Mouse (Mus musculus): ENCODE results near the gene Myo9b.
"Not testable (repeated sequence)": the region's sequence is repeated elsewhere in the genome, so short reads cannot be mapped to it uniquely, and the experiment has no call there.

The Myo9b gene

DNA sequence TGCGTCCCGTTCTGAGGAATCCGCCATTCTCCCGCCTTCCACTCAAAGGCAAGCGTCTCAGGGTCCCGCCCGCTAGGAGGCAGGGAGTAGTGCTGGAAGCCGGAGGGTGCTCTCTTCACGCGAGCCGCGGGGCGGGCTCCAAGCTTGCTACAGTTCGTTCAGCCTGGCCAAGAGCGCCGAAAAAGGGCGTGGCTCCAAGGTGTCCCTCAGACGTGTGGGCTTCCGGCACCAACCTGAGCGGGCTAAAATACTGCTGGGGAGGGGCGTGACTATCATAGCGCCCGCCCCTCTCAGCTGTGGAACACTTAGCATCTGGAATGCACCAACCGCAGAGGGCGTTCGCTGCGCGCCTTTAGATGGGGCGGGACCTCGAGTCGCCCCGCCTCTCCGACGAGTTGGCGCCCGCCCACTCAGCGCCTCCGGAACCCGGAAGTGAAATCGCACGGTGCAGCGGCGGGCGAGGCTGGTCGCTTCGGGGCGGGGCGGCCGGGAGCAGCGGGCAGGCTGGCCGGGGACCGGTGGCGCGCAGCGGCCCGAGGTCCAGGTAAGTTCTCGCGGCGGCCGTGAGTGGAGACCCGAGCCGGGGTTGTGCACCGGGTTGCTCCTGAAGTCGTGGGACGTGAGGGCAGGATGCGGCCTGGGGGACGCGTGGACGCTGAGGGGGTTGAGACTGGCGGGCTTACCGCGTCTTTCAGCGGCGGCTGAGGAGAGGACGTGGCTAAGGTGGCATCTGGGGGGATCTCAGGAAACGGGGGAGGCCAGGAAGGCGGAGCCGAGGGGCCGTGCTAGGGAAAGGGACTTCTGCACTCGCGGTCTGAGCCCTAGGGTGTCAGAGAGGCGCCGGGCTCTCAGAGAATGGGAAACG lies at the start of gene Myo9b, which contains the start of gene Haus8:
Gene Myo9b (plus strand): TSS at position 429 of the 865 bp plus-strand sequence.
Gene Haus8 (minus strand): TSS at position 649 of the 865 bp plus-strand sequence.
- in situ Hi-C loops (cut with MboI; ENCODE audit: unreplicated experiment in 2 of 2), result no loop called here

DNA sequence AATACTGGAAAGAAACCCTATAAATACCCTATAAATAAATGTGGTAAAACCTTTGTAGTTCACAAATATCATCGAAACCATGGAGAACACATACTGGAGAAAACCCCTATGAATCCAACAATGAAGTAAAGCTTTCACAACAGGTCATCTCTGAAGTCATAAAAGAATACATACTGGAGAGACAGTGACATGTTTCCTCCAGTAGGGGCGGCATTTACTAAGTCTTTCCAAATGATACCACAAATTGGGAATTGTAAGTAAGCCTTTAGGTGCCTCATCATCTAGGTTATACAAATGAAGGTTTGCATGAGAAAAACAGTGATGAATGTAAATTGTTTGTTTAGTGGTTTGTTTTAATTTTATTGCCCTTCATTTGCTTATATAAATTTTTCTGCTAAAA lies 48.0 kb upstream of the Myo9b start:
- in situ Hi-C loops (cut with MboI; ENCODE audit: unreplicated experiment in 2 of 2), result loop anchor here (5.0 to 25.0 kb wide), 2 partner anchors 312 to 1992 kb away; partner anchors contain the start of gene Map1s (in 1 of the 2)

DNA sequence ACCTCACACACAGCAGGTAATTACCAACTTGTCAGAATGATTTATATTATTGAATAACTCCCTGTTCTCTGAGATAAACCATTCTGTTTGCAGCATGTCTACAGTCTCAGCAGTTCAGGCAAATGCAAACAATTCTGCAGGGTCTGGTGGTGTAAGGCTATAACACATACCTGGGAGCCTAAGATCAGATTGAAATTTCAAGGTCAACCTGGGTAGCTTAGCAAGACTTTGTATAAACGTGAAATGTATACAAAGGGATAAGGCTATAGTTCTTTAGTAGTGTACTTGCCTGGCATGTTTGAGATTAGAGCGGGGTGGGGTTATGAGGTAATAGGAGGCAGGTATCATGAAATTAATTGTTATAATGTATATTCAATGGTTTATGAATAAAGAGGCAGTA lies 29.8 kb upstream of the Myo9b start:
- in situ Hi-C loops (cut with MboI; ENCODE audit: unreplicated experiment in 2 of 2), result no loop called here

DNA sequence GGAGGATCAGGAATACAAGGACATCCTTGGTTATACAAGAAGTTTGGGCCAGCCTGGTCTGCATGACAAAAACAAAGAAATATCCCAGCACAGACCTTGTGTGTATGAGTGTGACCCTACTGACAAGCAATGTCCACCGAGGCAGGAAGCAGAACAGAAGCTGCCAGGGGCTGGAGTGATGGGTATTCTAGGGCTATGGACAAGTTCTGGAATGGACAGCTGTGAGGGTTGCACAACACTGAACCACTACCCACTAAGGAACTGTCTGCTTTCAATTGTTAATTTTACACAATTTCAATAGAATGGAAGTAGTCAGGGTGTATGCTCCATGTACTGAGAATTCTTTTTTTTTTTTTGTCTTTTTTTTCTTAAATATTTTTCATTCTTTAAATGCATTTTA lies 24.3 kb upstream of the Myo9b start:
- in situ Hi-C loops (cut with MboI; ENCODE audit: unreplicated experiment in 2 of 2), result no loop called here

DNA sequence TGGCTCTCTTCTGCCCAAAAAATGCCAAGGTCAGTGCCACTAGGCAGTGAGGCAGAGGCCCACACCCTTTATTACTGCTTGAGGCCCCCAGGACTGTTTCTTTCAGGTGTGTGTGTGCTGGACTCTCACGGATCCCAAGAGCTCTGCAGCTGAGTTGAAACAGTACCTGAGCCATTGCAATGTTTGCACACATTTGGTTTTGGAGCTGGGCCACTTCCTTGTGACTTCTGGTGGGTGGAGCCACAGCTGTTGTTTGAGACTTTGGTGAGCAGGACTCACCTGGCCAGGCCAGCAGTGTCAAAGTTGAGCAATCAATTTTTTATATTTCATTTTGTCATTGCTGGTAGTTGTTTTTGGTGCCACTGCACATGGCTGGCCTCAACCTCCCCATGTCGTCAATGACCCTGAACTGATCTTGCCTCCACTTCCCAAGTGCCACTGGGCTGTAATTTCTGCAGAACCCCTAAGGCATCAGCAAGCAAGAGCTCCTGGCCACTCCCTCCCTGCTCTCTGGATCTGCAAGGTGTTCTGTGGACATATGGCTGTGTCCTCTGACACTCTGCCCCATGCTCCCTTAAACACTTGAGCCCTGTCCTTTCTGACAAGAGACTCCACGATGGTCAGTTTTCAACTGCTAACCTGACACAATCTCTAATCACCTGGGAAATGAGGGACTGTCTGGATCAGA lies 15.8 kb upstream of the Myo9b start:
- in situ Hi-C loops (cut with MboI; ENCODE audit: unreplicated experiment in 2 of 2), result no loop called here

DNA sequence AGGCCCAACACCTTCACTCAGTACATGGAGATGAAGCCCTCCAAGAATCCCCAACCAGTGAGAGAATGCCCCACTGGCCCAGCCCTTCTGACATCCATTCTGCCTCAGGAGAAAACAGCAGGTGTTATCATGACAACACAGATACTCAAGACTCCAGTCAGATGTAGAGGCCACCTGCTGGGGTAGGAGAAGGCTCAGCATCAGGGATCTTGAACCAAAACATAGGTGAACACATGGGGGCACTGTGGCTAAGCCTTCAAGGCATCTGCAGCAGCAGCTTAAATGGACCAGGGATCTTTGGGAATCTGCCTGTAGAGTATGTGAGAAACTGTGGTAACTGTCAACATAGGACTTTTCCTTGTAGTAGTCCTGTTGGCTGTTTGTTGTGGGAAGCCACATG lies 11.3 kb upstream of the Myo9b start:
- in situ Hi-C loops (cut with MboI; ENCODE audit: unreplicated experiment in 2 of 2), result no loop called here

DNA sequence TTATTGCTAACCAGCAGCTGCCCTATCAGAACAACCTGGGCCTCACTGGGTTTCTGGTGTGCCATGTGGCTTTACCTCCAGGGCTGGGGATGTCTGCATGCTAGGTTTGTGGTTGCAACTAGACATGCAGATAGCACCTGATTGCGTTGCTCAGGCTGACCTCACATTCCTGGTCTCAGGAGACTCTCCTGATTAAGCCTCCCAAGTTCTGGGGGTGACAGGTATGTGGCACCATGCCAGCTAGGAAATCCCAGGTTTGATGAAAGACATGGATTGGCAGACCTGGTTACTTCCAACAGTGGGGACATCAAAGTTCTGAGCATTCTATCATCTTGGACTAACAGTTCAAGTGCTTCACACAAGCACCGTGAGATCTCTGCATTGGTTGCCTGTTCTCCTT lies 4.8 kb upstream of the Myo9b start:
- in situ Hi-C loops (cut with MboI; ENCODE audit: unreplicated experiment in 2 of 2), result no loop called here

DNA sequence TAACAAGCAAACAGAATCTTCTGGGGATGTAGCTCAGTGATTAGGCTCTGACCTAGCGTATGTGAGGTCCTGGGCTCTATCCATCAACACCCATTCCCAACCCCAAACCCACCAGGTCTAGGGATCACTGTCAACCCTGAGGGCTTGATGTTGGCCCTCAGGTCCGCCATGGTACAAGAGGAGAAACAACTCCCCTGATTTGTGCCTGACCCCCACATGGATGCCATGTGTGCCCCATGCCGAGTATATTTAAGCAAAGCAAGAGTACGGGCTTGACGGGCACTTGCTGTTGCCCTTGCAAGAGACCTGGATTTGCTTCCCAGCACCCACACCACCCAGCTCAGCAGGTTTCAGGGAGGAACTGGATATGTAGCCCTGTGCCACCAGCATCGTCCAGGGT lies 4.2 kb upstream of the Myo9b start:
- in situ Hi-C loops (cut with MboI; ENCODE audit: unreplicated experiment in 2 of 2), result not testable (repeated sequence)

DNA sequence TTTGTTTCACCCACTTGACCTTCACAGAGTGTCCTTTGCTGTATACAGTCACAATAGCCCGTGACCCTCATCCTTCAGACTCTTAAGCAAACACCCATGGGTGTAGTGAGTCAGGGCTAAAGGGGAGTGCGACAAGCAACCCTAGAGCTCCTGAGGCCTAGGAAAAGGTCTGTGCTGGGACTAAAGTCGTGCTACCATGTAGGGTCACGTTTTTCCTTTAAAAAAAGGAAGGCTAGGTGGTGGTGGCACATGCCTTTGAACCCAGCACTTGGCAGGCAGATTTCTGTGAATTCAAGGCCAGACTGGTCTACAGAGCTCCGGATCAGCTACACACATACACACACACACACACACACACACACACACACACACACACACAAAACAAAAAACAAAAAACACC lies 884 bp upstream of the Myo9b start:
- in situ Hi-C loops (cut with MboI; ENCODE audit: unreplicated experiment in 2 of 2), result no loop called here

DNA sequence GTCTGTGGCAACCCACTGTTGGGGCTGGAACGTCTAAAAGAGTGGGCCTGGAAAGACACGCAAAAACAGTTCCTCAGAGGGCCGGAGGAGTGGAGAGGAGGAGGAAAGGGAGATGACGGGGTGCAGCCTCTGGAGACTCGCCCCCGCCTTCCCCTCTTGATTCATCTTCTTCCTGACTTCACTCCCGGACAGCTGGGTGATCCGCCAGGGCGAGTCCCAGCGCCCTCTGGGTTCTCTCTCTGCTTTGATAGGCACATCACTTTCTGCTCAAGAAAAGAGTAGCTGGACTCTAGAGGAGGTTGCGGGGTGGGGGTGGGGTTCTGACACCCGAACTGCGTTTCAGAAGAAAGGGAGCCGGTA lies 617 bp downstream of the Myo9b start:
- in situ Hi-C loops (cut with MboI; ENCODE audit: unreplicated experiment in 2 of 2), result no loop called here

DNA sequence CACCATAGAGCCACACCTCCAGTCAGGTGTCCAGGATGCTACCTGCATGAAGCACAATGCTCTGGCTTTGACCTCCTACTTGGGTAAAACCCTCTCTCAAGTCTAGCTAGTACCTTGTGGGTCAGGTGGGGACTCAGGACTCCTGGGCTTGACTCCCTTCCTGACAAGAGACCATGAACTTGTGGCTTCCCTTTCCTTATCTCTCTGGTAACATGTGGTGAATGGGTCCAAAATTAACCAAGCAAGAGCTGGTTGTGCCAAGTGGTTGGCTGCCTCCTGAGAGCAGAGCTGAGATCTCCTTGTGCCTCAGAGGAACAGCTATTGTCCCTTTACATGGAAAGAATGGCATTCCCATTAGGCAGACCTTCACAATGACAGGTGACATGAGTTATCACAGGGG lies 2.0 kb downstream of the Myo9b start:
- in situ Hi-C loops (cut with MboI; ENCODE audit: unreplicated experiment in 2 of 2), result no loop called here

DNA sequence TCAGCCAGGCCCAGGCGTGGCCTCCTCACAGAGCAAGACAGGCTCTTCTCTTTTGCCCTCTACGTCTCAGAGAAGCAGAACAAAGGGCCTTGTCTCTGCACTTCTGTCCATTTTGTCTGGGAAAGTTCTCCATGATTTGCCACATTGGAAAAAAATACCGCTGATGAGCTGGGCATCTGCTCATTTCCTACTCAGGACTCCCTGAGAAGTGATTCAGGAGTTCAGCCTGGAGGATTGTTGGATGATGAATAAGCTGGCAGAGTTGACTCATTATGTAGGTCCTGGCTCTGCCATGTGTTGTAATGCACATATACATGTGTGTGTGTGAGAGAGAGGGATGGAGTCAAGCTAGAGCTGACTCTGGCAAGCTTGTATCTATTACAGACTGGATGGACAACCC lies 3.7 kb downstream of the Myo9b start:
- in situ Hi-C loops (cut with MboI; ENCODE audit: unreplicated experiment in 2 of 2), result no loop called here

DNA sequence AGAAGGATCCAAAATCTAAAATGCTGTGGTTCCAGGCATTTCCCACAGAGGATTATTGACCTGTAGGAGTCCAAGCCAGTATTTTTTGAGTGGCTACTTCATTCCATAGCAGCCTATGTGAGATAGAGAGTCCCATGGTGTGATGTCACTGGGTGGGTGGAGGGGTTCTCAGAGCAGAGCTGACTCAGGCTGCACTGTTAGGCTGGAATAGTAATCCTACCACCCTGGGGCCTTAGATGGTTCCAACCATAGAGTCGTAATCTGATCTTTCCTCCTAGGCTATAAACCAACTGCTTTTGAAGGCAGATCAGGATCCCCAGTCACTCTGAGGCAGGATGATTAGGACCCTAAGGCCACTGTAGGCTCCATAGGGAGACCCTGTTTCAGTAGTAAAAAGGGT lies 6.9 kb downstream of the Myo9b start:
- in situ Hi-C loops (cut with MboI; ENCODE audit: unreplicated experiment in 2 of 2), result not testable (repeated sequence)

DNA sequence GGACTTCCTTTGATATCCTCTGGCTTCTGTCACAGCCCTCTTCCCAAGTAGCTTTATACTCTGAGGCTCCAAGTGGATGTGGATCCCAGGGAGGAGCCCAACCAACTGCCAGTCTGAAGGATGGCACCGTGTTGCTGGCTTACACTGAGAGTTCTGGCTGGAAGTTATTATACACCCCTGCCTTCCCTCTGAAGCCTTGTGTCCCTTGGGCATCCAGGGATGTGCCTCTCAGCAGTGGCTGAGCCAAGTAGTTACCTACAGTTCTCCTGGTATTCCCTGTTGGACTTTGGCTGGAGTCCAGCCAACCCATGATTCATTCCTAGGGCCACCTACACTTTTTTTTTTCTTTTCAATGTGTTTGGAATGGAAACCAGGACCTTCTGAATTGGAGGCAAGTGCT lies 9.2 kb downstream of the Myo9b start:
- in situ Hi-C loops (cut with MboI; ENCODE audit: unreplicated experiment in 2 of 2), result not testable (repeated sequence)

DNA sequence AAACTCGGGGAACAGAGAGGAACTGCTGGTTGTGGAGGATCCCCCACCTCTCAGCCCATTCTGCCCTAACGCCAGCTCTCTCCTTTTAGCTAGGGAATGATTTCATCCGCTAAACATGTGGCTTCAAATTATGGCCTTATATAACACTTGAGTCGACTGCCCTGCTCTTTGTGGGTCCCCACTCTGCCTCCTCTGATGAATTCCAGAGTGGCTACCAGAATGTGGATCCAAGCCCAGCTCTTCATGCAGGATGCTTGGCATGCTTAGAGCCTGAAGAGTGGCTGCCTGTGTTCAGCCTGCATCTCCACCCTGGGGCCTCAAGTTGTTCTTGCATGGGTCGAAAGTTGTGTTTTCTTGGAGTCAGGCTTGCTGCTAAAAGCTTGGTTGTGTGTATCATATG lies 10.1 kb downstream of the Myo9b start:
- in situ Hi-C loops (cut with MboI; ENCODE audit: unreplicated experiment in 2 of 2), result no loop called here

DNA sequence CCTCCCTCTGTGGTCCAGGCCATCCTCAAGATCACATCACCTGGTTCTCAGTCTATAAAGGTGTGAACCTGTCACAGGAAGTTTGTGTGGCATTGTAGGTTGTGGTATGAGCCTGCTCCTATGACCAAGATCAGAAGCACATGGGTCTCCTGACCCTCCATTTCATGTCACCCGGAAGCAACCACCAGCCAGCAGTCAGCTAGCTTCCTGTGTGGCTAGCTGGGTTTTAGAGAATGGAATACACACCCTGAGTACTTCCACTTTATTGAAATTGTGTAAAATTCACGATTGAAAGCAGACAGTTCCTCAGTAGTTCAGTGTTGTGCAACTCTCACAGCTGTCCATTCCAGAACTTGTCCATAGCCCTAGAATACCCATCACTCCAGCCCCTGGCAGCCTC lies 13.7 kb downstream of the Myo9b start:
- in situ Hi-C loops (cut with MboI; ENCODE audit: unreplicated experiment in 2 of 2), result loop anchor here (5.0 kb wide), 1 partner anchor 461 kb away; no protein-coding TSS in a partner anchor

DNA sequence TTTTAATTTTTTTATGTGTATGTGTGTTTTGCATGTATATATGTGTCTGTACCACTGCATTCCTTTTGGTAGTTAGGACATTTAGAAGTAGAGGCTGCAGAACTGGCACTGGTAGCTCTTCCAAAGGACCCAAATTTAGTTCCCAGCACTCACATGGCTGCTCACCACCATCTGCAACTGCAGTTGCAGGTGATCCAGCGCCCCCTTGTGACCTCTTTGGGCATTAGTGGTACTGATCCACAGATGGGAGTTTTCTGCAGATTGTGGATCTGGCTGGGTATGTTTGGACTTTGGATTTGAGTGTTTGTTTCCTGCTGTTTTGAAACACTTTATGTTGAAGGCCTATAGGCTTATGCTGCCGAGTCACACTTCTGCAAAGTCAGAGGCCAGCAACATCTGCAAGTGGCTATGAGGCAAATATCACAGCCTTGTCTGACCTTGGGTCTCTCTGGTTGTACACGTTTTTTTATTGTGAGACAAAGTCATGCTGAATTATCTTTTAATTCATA lies 16.0 kb downstream of the Myo9b start:
- in situ Hi-C loops (cut with MboI; ENCODE audit: unreplicated experiment in 2 of 2), result loop anchor here (5.0 kb wide), 1 partner anchor 459 kb away; no protein-coding TSS in a partner anchor

DNA sequence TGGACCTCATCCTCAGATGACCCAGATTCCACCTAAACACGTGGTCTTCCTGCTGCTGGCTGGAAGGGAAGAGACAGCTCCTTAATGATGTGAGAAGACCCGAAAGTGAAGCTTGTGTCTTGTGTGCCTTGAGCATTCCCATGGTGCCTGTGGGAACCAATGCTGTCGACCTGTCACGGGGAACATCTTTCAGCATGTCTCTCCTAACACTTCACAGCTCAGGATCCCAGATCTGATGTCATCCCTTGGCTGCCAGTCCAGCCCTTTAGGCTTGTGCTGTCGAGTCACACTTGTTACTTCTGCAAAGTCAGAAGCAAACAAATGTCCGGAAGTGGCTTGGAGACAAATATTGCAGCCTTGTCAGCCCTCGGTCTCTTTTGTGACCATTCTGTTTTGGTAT lies 16.6 kb downstream of the Myo9b start:
- in situ Hi-C loops (cut with MboI; ENCODE audit: unreplicated experiment in 2 of 2), result loop anchor here (5.0 kb wide), 1 partner anchor 458 kb away; no protein-coding TSS in a partner anchor

DNA sequence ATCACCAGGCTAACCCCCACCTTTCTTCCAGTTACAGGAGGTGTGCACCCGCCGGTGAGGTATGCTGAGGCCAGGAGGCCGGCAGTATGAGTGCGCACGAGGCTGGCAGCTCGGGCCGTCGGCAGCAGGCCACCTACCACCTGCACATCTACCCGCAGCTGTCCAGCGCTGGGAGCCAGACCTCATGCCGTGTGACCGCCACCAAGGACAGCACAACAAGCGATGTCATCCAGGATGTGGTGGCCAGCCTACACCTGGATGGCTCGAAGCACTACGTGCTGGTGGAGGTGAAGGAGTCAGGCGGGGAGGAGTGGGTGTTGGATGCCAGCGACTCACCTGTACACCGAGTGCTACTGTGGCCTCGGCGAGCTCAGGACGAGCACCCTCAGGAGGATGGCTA lies 17.7 kb downstream of the Myo9b start:
- in situ Hi-C loops (cut with MboI; ENCODE audit: unreplicated experiment in 2 of 2), result no loop called here

DNA sequence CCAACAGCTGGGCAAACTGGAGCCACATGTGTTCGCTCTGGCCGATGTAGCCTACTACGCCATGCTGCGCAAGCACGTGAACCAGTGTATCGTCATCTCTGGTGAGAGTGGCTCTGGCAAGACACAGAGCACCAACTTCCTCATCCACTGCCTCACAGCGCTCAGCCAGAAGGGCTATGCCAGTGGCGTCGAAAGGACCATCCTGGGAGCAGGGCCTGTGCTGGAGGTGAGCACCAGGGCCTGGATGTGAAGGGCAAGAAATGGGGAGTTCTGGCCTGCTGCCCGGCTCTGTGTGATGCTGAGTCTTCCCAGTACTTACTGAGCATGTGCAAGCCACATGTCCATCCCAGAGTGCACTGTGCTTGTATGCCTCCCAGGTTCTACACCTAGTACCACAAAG lies 18.4 kb downstream of the Myo9b start:
- in situ Hi-C loops (cut with MboI; ENCODE audit: unreplicated experiment in 2 of 2), result no loop called here

DNA sequence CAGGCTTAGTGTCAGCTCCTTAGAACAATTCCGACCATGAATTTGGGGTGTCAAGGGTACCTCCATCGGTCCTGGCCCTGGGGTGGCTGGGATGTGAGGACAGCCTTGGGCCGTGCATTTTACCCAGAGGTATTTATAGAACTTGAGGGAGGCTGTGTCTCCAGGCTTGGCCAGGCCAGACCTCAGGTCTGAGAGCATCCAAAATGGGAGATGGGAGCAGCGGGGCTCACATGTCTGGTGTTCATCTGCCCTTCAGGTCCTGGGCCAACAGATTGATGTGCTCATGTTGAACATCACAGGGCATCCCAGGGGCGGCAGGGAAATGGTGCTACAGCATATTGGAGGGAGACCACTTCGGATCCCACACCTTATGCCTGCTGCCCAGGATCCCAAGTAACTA lies 18.8 kb downstream of the Myo9b start:
- in situ Hi-C loops (cut with MboI; ENCODE audit: unreplicated experiment in 2 of 2), result no loop called here

DNA sequence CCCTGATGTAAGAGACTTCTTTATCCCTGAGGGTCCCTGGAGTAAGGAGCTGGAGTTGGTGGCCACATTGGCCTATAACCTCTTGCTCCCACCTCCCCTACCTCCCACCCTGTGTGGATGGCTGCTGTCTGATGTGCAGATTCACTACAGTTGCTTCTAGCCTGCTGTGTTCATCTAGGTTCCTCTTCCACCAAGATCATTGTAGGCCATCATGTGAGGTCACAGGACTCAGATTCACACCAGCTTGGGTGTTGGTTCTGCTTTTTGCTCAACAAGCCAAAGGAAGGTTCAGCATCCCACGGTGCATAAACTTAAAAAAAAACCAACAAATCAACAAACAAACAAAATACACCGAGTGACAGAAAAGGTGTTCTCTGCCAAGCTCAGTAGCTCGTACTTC lies 21.4 kb downstream of the Myo9b start:
- in situ Hi-C loops (cut with MboI; ENCODE audit: unreplicated experiment in 2 of 2), result not testable (repeated sequence)
